Mouse (Mus musculus): ENCODE results near the gene Lrrc32.

The Lrrc32 gene

DNA sequence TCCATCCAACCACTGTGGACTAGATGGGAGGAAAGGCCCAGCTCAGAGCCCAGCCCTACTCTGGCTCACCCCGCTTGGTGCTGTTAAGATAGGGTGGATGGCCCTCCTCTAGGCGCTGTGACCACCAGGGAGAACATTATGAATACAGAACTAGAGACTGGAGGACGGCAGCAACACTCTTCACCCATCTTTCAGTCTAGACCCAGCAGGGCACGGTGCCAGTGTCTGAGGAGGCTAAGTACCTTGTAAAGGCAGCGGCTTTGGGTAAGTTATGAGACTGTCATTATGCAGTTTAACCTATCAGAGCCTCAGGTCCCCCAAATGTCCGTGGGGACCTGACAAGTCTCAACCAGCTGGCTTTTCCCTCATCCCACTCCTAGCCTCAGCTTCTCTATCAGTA, at the start of gene Lrrc32:
Gene Lrrc32 (plus strand): TSS at position 153 of the 400 bp plus-strand sequence.
- DNase-seq (ENCODE audit: low spot score), result no peak

DNA sequence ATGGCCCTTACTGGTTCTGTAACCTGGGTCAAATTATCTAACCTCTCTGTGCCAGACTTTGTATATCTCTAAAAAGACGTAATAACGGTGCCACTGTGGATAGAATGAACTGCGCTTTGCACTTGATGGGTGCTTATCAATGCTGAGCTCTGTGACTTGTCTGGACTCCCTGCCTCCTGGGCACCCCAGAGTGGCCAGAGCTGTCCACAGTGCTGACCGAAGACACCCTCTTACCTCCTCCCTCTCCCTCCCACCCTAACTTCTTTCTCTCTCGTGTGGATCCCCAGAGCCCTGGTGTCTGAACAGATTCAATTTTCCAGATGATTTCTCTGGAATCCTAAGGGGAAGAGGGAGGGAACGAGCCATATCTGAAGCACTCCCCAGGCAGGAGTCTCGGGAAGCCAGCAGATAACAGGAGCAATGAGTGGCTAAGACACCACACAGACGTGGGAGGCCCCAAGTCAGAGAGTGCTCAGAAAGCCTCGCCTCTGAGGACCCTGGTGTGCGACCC, 49.1 kb upstream of the Lrrc32 start, which contains the start of gene Gucy2d:
Gene Gucy2d (plus strand): TSS at position 461 of the 511 bp plus-strand sequence.
- DNase-seq (ENCODE audit: low spot score), result no peak

DNA sequence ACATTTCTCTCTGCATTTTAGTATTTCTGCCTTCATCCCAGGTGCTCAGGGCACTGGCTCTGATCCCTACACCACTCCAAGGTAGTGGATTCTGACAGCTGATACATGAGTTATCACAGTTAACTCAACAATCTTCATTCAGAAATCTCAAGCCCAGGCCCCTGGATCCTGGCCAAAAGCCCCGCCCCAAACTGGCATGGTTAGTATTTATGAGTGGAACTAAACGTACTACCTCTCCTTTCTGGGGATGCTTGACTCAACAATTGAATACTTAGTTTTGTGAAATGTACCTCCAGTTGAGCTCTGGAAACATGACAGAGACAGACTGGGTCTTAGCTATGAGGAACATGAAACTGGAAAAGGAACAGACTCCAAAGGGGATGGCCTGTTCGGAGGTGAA, 42.2 kb upstream of the Lrrc32 start:
- peak; percentile 21 for DNase-seq (ENCODE audit: low spot score)

DNA sequence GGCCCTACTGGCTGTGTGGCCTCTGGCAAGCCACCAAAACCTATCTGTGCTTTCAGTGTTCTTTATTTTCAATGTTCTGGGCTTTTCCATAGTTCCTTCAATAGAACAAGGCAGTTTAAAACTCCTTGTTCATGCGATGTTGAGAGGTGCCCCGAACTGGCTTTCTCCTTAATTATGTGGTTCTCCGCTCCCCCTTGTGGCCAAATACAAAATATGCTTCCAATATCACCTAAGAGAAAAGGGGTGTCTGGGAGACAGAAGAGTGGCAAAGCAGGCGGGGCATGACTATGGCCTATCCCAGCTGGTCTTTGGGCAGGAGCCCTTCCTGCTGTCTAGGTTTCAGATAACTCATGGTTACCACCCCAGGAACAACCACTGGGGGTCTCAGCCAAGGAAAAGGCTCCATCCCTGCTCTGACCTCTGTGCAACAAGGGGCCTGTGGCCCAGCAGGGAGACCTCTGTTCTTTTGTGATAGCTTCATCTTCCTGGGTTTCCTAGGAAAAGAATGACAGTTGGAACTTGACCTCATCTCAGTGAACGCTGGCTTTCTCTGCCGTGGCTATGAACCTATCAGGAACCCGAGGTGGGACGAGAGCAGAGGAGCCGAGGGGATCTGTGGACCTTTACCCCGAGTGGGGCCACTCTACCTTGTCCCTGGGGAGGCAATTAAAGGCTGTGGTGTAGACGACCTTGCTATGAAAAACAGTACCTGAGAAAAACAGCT, 41.3 kb upstream of the Lrrc32 start:
- DNase-seq (ENCODE audit: low spot score), result no peak

DNA sequence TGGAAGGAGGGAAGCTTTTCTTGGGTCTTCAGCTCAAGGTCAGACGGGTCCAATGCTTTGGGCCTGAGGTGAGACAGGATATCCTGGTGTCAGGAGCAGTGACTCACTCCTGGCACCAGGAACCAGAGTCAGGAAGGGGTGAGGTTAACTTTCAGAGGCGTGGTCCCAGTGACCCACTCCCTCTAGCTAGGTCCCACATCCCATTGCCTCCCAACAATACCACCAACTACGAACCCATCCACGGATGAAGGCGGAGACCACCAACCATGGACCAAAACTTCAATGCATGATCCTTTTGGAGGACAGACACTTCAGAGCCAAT, 40.8 kb upstream of the Lrrc32 start:
- DNase-seq (ENCODE audit: low spot score), result no peak

DNA sequence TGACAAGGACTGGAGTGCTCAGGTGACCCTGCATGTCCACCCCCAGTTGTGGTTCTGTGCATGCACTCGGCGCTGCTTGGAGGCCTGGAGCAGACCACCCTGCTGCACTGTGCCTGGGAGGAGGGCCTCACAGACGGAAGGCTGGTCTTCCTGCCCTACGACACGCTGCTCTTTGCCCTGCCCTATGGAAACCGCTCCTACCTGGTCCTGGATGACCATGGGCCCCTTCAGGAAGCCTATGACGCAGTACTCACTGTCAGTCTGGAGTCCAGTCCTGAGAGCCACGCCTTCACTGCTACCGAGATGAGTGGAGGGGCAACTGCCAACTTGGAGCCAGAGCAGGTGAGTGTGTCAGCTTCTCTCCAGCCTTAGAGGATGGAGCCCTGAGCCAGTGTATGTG, 39.4 kb upstream of the Lrrc32 start:
- no peak for DNase-seq (ENCODE audit: low spot score)

DNA sequence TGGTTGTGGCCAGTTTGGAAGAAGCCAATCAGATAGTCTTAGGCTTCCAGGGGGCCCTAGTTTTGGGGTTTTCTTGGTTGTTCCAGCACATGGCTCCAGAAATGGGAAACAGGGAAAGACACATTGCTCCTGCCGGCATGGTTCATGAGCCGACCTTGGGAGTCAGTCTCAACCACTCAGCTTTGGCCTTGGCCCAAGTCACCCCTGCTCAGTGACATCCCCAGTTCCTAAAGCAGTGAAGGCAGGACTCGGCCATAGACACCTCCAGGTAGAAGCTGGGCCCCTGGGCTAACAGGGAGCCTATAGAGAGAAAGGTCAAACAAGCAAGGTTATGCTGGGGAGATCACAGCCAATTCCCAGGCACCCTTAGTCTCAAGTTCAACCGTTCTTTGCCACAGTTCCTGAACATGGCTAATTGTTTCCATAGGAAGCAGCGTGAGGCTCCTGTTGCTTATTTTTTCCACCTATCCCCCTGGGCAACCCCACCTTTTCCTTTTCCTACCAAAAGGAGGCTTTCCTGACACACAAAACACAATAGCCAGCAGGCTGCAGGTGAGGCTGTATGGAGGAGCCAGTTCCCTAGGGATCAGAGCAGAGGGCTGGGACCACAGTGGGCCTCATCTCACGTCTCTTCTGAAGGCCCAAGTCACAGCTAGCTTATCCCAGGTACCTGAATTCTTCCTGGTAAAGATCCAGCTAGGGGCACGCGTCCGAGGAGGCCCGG, 34.5 kb upstream of the Lrrc32 start:
- no peak for DNase-seq (ENCODE audit: low spot score)

DNA sequence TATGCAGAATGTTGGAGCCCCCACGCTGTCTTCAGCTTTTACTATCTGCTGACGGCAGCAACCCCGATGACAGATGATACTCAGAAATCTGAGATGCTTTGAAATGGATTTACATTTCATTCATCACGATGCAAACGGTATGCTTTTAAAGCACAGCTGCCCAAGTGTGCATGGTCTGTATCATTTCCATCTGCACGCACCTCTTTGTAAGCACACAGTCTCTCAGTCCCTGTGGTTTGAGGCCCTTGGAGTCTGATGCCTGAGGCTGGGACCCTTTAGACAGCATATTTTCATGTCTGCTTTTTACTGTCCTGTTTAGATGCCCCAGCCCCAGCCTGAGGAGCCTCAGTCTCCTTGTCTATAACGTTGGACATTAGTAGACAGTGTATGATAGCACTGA, 28.8 kb upstream of the Lrrc32 start:
- DNase-seq (ENCODE audit: low spot score), result no peak

DNA sequence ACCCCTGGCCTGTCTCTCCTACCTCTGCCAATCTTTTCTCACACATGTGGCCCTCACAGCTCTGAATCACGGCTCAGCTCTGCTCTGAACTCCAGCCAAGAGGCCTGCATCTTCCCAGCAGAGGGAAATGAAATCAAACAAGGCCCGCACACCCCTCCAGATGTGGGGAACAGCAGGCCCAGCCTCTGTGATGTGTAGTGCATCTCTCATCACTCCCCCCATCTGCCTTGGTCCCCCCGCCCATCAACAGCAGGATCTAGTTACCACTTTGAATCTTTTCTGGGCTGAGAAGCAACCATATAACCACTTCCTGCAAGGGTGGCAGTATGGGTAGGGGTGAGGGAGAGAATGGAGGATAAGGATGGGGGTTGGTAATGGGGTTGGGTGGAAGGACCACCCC, 20.0 kb upstream of the Lrrc32 start:
- DNase-seq (ENCODE audit: low spot score), result no peak

DNA sequence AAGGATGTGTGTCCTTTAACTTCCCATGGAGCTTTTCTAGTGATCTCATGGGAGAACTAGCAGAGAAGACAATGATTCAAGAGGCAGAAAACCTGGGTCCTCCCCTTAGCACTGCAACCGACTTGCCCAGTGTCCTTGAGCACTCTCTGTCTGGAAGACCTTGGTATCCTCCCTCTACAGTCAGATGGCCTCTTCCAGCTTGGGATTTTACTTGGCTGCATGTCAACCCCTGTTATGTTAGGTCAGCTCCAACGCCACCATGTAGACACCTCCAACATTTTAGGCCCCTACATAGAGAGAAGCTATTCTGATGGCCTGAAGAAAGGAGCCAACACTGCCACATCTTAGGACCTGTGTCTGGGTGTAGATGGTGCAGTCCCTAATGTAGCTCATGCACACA, 16.6 kb upstream of the Lrrc32 start:
- DNase-seq (ENCODE audit: low spot score), result no peak

DNA sequence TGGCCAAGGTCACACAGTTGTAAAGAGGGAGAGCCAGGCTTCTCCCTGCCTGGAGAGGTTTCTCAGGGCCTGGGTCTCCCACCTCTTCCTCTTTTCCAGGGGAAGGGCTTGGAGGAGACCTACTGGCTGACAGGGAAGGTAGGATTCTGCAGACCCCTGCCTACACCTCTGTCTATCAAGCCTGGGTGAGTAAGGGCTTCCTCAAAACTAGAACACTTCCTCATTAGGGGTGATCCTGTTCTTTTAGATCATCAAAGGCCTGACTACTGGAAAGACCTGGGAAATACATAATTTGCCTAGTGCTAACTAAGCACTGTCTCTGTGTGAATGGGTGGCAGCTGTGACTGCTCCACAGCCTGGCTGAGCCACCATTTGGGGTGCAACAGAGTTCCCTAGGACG, 14.5 kb upstream of the Lrrc32 start:
- no peak for DNase-seq (ENCODE audit: low spot score)

DNA sequence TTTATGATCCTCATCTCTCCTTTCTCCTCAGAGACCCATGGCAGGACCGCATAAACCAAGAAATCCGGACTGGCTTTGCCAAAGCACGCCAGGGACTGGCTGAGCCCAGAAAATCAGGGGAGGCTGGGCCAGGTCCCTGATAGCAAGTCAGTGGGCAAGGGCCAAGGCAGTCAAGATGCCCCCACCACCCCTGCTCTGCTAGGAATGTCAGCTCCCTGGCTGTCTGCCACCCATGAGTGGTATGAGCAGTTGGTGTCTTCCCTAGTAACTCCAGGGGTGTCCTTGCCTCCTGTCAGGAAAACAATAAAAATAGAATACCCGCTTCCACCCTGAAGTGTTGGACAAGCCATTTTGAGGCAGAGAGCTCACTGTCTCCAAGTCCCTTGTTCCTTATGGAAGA, 11.9 kb upstream of the Lrrc32 start:
- no peak for DNase-seq (ENCODE audit: low spot score)

DNA sequence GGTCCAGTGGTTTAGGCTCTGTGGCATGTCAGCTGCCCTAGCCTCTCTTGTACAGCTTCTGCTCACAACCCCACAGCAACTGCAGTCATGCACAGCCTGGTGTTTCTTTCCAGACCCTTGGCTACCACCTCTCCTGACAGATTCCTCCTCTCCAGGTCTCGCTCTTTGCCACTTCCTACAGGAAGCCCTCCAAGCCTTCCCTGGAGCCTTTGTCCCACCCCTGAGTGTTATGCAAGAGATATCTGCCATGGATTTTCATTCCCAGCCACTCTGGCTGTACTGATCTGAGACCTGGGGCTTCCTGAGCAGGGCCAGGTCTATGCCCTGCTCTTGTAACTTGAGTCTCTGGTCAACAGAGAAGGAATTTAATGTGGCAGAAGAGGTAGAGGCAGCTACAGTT, 8.6 kb upstream of the Lrrc32 start:
- no peak for DNase-seq (ENCODE audit: low spot score)

DNA sequence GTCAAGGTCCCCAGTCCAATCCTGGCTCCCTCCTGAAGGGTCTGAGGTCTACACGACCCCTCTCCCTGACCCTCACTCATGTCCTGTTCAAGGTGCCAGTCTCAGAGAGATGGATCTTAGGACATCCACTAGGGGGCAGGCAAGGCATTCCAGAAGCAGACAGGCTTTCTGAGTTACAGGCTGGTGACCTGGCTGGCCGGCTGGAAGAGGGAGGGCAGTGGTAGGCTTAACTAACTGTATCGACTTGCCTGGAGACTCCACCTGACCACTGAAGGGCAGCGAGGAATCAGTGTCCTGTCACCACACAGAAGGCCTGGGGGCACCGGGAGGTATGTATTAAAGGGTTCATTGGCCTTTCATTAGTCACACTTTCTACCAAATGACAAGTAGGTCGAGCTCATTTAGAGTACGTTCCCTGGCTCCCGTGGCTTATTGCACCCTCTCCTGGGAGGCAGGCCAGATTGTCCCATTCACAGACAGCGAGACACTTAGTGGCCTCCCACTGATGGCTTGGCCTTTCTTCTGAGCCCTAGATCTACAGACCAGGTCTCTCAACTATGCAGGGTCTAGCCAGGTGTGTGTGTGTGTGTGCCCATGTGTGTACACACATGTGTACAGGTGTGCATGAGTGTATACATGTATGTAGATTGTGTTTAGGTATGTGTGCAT, 7.9 kb upstream of the Lrrc32 start:
- DNase-seq (ENCODE audit: low spot score), result peak; percentile 82

DNA sequence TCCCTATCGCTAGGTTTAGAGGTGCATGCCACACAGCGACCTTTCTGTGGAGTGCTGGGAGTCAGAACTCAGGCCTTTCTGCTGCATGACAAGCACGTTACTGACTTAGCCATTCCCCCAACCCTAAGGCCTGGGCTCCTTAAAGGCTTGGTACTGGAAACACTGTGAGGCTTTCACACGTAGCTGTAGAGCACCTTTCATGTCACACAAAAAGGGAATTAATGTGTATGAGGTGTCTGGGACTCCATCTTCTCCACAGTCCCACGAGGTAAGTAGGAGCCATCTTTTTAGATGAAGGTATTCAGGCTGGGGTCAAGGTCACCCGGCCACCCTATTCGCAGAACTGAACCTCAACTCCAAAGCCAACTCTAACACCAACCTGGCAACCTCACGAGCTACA, 7.2 kb upstream of the Lrrc32 start:
- no peak for DNase-seq (ENCODE audit: low spot score)

DNA sequence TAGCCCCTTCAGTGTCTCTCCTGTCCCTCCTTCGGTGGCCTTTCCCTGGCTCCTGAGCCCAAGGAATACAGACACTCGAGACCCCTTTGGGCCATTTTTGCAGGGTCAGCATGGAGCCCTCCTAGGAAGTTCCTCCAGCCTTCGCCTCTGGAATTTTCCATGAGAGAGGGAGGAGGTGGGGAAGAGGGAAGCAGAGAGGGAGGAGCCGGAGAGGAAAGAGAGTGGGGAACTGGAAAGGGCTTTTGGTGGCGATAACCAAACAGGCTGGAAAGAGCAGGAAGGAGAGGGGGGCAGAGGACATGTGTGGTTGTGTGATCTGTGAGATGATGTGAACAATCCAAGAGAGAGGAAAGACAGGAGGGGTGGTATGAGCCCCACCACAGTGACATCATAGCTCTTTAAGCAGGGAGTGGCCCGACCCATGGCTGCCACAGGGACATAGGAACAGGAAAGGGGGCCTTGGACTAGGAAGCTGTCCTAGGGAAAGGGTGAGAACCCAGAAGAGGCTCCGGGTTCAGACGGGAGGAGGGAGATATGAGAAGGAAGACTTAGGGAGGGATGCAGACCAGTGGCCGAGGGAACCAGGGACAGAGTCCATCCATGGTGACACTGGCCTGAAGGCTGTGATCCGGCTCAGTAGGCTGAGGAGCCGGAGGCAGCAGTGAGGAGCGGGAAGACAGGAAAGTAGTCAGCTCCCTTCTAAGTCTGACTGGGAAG, 6.4 kb upstream of the Lrrc32 start:
- DNase-seq (ENCODE audit: low spot score), result no peak

DNA sequence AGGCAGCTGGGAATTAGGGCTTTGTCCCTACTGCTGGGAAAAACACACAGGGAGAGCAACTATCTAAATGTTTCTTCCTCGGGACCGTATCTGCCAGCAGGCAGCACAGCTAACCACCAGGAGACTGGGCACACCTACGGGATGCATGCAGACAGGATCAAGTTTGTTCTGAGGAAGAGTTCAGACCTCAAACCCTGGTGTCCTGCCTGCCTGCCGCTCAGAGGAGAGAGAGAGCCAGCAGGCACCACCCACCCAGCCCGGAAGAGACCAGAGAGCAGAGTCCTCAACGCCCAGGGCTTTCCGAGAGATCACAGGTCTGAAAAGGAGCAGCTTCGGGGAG, 5.8 kb upstream of the Lrrc32 start:
- no peak for DNase-seq (ENCODE audit: low spot score)

DNA sequence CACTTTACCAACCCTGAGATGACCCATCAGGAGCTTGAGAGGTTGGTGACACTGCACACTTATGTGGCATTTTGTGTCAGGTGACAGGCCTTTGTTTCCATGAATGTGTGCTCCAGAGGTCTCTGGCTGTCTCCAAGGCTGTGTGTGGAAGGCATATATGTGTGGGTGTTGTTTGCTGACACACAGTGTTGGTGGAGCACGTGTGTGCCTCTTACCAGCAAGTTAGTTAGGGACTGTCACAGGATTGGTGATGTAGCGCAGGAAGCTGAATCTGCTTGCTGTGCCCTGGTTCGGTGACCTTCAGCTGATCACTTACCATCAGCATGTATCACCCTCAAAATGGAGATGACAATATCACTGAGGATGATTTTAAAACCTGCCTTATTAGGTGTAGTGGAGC, 4.2 kb upstream of the Lrrc32 start:
- DNase-seq (ENCODE audit: low spot score), result no peak

DNA sequence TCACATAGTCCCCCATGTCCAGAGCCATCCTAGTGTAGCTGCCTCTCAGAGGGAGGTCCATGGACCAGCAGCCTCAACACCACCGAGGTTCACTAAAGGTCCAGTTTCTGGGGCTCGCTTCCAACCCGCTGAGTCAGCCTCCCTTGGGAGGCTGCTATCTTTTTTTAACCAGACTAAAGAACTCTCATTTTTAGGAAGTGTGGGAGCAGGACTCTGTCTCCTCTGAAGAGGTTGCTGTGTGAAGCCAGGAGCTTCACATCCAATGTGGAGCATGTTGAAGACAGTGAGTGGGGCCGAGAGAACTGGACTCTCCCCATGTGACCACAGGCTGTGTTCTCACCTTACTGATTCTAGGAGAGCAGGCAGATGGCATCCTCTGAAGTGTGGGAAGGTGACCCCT, 3.6 kb upstream of the Lrrc32 start:
- no peak for DNase-seq (ENCODE audit: low spot score)

DNA sequence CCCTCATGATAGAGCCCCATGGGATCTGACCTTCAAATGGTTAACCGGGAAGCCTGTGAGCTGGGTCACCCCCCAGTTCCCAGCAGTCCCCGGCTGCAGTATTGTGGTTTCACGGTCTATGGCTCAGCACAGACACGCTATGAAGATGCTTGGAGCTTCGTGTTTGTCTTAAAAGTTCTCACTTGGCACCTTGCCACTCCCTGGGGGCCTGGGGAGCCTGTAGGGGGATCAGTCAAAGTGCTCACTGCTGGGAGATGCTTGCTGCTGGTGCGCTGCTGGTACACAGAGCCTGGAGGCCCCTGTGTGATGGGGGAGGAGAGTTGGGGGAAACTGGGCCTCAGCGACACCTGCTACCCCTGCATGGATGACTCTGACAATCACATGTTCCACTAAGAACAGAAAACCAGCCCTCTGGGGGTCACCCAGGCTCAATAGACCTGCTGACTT, 2.6 kb upstream of the Lrrc32 start:
- DNase-seq (ENCODE audit: low spot score), result no peak

DNA sequence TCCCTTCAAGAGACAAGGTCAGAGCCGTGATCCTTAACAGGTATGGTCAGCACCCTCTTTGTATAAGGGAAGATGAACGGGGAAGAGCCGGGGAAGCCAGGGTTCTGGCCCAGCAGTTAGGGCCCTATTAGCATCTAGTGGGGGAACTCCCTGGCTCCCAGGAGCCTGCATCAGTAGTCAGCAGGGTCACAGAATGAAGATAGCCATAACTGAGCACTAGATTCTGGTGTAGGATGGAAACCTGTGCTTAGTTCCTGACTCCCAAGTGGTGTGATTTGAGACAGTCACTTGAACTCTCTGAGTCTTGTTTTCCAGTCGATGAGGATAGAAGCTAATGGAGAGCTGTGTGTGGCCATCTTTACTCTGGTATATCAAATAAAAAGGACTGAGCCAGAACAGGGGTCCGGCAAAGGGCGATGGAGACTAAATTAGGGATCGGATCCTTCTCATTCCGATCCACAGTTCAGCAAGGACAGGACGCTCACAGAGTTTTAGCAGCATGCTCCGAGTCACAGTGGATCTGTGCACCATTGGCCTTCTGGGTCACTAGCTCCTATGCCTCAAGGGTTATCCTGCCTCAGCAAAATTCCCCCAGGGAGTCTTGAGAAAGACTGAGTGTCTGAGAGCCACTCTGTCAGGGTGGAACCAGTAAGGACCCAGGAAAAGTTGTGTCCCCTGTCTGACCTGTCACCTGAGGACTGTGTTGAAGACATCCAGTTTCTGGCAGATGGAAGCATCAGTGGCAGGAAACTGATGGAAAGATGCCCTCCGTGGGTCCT, 1.7 kb upstream of the Lrrc32 start:
- DNase-seq (ENCODE audit: low spot score), result no peak
